Mouse (Mus musculus): ENCODE data around the gene Dyx1c1. TPM values are rescaled to one million over a fixed set of nuclear protein-coding genes. Genes with fewer than 3 reads are reported as not detected.

Gene Dyx1c1
- polyA plus RNA-seq (2014; fragmentation: Nextera tagmentation; extraction: Ambion mirVana), result 0.85 and 1.7 TPM in 2 replicates

DNA sequence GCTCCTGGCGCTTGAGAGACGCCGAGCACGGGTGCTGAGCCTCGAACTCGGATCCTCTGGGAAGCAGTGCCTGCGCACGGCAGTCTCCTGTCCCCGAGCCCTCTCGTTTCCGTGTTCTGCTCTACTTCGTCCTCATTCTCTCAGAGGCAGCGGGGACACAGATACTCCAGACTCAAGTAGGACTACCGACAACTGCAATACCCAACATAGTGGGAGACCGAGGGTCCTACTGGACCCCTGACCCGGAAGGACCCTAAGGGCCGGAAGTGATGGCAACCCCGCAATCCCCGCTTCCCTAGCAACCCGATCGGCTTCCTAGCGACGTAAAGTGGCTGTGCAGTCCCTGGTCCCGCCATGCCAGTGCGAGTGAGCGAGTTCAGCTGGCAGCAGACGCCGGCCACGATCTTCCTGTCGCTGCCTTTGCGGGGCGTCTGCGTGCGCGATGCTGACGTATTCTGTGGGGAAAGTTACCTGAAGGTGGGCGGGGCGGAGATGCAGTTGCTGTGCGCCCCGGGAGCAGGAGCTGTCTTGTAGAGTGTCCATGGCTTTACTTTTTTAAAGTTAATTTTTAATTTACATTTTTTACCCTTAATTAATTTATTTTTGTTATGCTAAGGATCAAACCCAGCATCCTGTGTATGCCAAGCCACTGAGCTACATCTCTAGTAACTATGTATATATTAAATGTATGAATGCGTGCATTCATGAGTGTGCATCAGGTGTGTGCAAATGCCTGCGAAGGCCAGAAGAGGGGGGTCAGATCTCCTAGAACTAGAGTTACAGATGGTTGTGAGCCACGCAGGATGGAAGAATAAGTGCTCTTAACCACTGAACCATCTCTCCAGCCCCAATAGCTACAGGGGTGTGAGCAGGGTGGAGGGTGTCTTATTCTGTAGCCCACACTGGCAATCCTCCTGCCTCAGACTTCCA lies at the start of gene Dyx1c1, which contains the start of gene Gm44503:
Gene Dyx1c1 (plus strand): TSS at position 265 of the 930 bp plus-strand sequence.
Gene Gm44503 (plus strand): TSS at position 332 of the 930 bp plus-strand sequence.
- Histone ChIP-seq H3K9me3 (ENCODE audit: control insufficient read depth, low read depth, low read length) (no peaks in the 10 kb centered on the region), H3K27me3 (ENCODE audit: control insufficient read depth, insufficient read depth, low read length) (no peaks in the 10 kb centered on the region), H3K4me3 (ENCODE audit: low read depth, low read length) (peak within 1 kb of the TSS; percentile 46), H3K4me2 (replicated peaks; ENCODE audit: low read depth, low read length) (peak within 1 kb of the TSS; percentile 66), H3K36me3 (ENCODE audit: control insufficient read depth, insufficient read depth, low read length) (no peaks in the 10 kb centered on the region), H3K9ac (replicated peaks; ENCODE audit: low read depth, low read length) (peak within 1 kb of the TSS; percentile 48), H3K4me1 (ENCODE audit: control insufficient read depth, insufficient read depth, low read length) (no peaks in the 10 kb centered on the region), H3K27ac (ENCODE audit: low read length) (peak within 1 kb of the TSS; percentile 48; the same call in 1 of the 2 replicates)
- WGBS, result 2% methylated on average over 43 of the region's 43 CpGs
- ATAC-seq (ENCODE audit: insufficient number of reproducible peaks, insufficient read depth, low FRiP score, low read depth), result peak; percentile 87

DNA sequence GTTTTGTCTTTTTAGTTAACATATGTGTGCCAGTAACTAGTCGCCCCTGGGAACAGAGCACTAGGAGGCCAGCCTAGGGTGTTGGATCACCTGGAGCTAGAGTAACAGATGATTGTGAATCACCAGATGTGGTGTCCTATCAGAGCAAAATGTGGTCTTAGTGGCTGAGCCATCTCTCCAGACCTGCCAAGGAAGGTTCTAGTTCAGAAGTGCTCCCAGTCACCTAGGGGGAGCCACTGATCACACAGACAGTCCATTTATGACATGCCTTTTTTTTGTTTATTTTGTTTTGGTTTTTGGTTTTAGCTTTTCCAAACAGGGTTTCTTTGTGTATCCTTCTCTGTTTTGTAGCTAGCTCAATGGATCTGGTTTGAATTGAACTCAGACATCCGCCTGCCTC lies 47.2 kb upstream of the Dyx1c1 start:
- Histone ChIP-seq H3K4me1 (ENCODE audit: control insufficient read depth, insufficient read depth, low read length) (no peaks in the 10 kb centered on the region), H3K27ac (ENCODE audit: low read length) (no peak overlapping the region), H3K9me3 (ENCODE audit: control insufficient read depth, low read depth, low read length) (no peaks in the 10 kb centered on the region), H3K27me3 (ENCODE audit: control insufficient read depth, insufficient read depth, low read length) (no peaks in the 10 kb centered on the region), H3K36me3 (ENCODE audit: control insufficient read depth, insufficient read depth, low read length) (no peaks in the 10 kb centered on the region), H3K4me2 (replicated peaks; ENCODE audit: low read depth, low read length) (no peak overlapping the region), H3K9ac (replicated peaks; ENCODE audit: low read depth, low read length) (no peak overlapping the region), H3K4me3 (ENCODE audit: low read depth, low read length) (no peak overlapping the region)
- 88% methylated on average over 2 of the region's 2 CpGs for WGBS
- ATAC-seq (ENCODE audit: insufficient number of reproducible peaks, insufficient read depth, low FRiP score, low read depth), result no peak

DNA sequence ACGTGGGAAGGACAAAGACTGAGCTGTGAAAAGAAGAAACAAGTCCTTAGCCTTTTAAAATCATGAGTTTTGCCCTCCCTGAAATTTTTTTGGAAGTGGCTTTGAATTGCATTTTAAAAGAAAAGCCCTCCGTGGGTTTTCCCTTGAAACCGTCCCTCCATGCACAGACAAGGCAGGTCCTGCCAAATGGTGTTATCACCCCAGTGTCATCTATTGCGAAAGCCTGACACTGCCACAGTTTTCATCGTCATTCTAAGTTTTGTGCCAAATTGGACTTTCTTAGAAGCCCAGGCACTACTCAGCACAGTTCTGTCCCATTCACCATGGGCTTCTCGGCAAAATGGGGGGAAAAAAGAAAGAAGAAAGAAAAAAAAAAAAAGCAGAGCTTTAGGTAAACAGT lies 45.0 kb upstream of the Dyx1c1 start:
- H3K4me3 ChIP-seq (ENCODE audit: low read depth, low read length), result no peak overlapping the region
- WGBS, result 53% methylated on average over 6 of the region's 6 CpGs
- H3K4me2 ChIP-seq (replicated peaks; ENCODE audit: low read depth, low read length), result peak overlapping the region; percentile 18; the same call in 1 of the 2 replicates
- H3K9me3 ChIP-seq (ENCODE audit: control insufficient read depth, low read depth, low read length), result no peaks in the 10 kb centered on the region
- no peak overlapping the region for H3K9ac ChIP-seq (replicated peaks; ENCODE audit: low read depth, low read length)
- no peaks in the 10 kb centered on the region for H3K4me1 ChIP-seq (ENCODE audit: control insufficient read depth, insufficient read depth, low read length)
- no peak for ATAC-seq (ENCODE audit: insufficient number of reproducible peaks, insufficient read depth, low FRiP score, low read depth)
- no peaks in the 10 kb centered on the region for H3K36me3 ChIP-seq (ENCODE audit: control insufficient read depth, insufficient read depth, low read length)
- H3K27me3 ChIP-seq (ENCODE audit: control insufficient read depth, insufficient read depth, low read length), result no peaks in the 10 kb centered on the region
- no peak overlapping the region for H3K27ac ChIP-seq (ENCODE audit: low read length)

DNA sequence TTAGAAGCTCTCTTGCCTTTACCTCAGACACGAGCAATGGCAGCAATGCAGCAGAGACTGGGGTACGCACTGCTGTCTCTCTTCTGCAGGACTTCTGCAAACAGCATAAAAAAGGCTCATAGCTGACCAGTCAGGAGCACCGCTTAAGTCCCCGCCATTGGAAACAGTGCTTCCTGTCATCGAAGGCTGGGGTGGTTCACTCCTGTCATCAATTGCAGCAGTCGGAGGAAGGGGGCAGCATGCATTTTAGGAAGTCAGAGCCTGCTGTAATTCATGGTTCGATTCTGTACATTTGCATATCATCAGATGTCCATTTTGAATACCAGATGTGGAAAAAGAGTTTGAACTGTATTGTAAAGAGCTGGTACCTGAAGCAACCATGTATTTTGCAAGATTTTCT lies 42.9 kb upstream of the Dyx1c1 start:
- H3K4me2 ChIP-seq (replicated peaks; ENCODE audit: low read depth, low read length), result no peak overlapping the region
- H3K27me3 ChIP-seq (ENCODE audit: control insufficient read depth, insufficient read depth, low read length), result no peaks in the 10 kb centered on the region
- ATAC-seq (ENCODE audit: insufficient number of reproducible peaks, insufficient read depth, low FRiP score, low read depth), result no peak
- H3K27ac ChIP-seq (ENCODE audit: low read length), result no peak overlapping the region
- no peak overlapping the region for H3K9ac ChIP-seq (replicated peaks; ENCODE audit: low read depth, low read length)
- H3K4me1 ChIP-seq (ENCODE audit: control insufficient read depth, insufficient read depth, low read length), result no peaks in the 10 kb centered on the region
- WGBS, result 61% methylated on average over 7 of the region's 7 CpGs
- H3K36me3 ChIP-seq (ENCODE audit: control insufficient read depth, insufficient read depth, low read length), result no peaks in the 10 kb centered on the region
- no peak overlapping the region for H3K4me3 ChIP-seq (ENCODE audit: low read depth, low read length)
- no peaks in the 10 kb centered on the region for H3K9me3 ChIP-seq (ENCODE audit: control insufficient read depth, low read depth, low read length)

DNA sequence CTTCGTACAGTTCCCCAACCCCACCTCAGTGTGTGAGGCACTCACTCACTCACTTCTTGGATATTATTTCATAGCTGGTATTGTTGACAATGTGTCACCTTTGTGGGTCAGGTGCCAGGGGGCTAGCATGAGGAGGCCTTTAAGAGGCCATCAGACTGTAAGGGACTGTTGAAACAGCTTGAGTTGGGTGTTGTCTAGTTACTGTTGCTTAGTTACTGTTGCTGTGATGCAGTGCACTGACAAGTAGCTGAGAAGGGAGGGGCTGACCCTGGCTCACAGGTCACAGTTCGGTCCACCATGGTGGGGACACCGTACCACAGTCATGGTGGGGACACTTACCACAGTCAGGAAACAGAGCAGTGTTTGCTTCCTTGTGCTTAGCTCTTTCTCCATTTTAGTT lies 35.5 kb upstream of the Dyx1c1 start:
- no peaks in the 10 kb centered on the region for H3K36me3 ChIP-seq (ENCODE audit: control insufficient read depth, insufficient read depth, low read length)
- no peak overlapping the region for H3K9ac ChIP-seq (replicated peaks; ENCODE audit: low read depth, low read length)
- no peak overlapping the region for H3K4me3 ChIP-seq (ENCODE audit: low read depth, low read length)
- no peaks in the 10 kb centered on the region for H3K9me3 ChIP-seq (ENCODE audit: control insufficient read depth, low read depth, low read length)
- H3K27ac ChIP-seq (ENCODE audit: low read length), result no peak overlapping the region
- peaks cover 9% of the 10 kb centered on the region; the same call in 1 of the 2 replicates for H3K4me1 ChIP-seq (ENCODE audit: control insufficient read depth, insufficient read depth, low read length)
- no peak for ATAC-seq (ENCODE audit: insufficient number of reproducible peaks, insufficient read depth, low FRiP score, low read depth)
- no peak overlapping the region for H3K4me2 ChIP-seq (replicated peaks; ENCODE audit: low read depth, low read length)
- 79% methylated on average over 3 of the region's 3 CpGs for WGBS
- H3K27me3 ChIP-seq (ENCODE audit: control insufficient read depth, insufficient read depth, low read length), result no peaks in the 10 kb centered on the region

DNA sequence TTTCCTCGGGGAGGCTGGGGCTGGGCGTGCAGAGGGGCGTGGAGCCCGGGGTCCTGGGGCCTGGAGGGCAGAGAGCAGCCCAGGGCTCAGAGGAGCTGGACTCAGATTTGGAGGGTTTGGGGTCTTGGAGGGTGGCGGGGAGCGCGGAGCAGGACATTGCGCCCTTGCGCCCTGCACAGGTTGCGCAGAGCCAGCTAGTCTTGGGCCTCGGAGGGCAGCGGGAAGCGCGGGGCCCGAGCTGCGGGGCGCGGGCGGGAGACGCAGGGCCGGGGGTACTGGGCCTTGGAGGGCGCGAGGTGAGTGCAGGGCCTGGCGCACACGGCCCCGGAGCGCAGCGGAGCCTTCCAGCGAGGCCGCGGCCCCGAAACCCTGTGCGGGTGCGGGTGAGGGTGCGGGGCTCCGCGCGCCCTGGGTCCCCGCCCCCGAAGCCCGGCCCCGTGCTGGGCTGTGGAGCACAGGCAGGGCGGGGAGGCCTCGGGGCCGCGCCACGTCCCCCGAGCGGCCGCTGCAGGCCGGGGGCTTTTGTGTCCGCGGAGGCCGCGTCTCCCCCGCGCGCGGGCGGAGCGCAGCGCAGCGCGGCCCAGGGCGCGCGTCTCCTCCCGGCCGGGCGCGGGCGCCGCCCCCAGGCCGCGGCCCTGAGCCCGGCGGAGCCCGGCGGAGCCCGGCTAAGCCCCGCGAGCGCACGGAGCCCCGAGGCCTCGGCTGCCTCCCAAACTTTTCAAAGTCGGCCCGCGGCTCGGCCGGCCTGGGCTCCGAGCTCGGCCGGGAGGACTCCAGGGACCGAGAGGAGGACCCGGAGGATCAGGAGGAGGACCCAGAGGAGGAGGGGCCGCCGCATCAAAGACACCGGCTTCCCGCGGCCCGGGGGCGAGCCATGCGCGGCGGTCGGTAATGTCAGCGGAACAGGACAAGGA lies 33.3 kb upstream of the Dyx1c1 start, which contains the start of gene Pygo1:
Gene Pygo1 (plus strand): TSS at position 625 of the 914 bp plus-strand sequence.
- Histone ChIP-seq H3K36me3 (ENCODE audit: control insufficient read depth, insufficient read depth, low read length) (no peaks in the 10 kb centered on the region), H3K4me2 (replicated peaks; ENCODE audit: low read depth, low read length) (peak within 1 kb of the TSS; percentile 90), H3K9me3 (ENCODE audit: control insufficient read depth, low read depth, low read length) (no peaks in the 10 kb centered on the region), H3K27me3 (ENCODE audit: control insufficient read depth, insufficient read depth, low read length) (no peaks in the 10 kb centered on the region), H3K4me3 (ENCODE audit: low read depth, low read length) (peak within 1 kb of the TSS; percentile 57), H3K9ac (replicated peaks; ENCODE audit: low read depth, low read length) (peak within 1 kb of the TSS; percentile 92), H3K27ac (ENCODE audit: low read length) (peak within 1 kb of the TSS; percentile 87), H3K4me1 (ENCODE audit: control insufficient read depth, insufficient read depth, low read length) (peaks cover 9% of the 10 kb centered on the region; the same call in 1 of the 2 replicates)
- peak; percentile 78 for ATAC-seq (ENCODE audit: insufficient number of reproducible peaks, insufficient read depth, low FRiP score, low read depth)
- under 1% methylated on average over 82 of the region's 108 CpGs for WGBS

DNA sequence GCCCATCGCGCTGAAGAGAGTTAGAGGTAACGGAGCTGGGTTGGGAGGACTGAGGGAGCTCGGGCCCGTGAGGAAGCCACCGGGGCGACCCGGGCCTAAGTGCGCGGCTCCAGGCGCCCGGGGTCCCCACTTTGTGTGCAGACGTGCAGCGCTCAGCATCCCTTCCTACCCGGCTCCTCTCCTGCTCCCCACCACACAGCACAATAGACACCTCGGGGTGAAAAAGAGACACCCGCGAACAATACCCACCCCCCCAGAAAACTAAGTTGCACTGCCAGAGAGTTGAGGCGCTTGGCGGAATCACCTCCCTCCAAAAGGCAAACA lies 32.7 kb upstream of the Dyx1c1 start:
- no peaks in the 10 kb centered on the region for H3K9me3 ChIP-seq (ENCODE audit: control insufficient read depth, low read depth, low read length)
- no peaks in the 10 kb centered on the region for H3K36me3 ChIP-seq (ENCODE audit: control insufficient read depth, insufficient read depth, low read length)
- 0 out of 2 replicates have a peak, but pooled peaks have one; percentile 38 for ATAC-seq (ENCODE audit: insufficient number of reproducible peaks, insufficient read depth, low FRiP score, low read depth)
- peak overlapping the region; percentile 92 for H3K9ac ChIP-seq (replicated peaks; ENCODE audit: low read depth, low read length)
- H3K27ac ChIP-seq (ENCODE audit: low read length), result peak overlapping the region; percentile 87
- peaks cover 9% of the 10 kb centered on the region; the same call in 1 of the 2 replicates for H3K4me1 ChIP-seq (ENCODE audit: control insufficient read depth, insufficient read depth, low read length)
- under 1% methylated on average over 20 of the region's 20 CpGs for WGBS
- H3K27me3 ChIP-seq (ENCODE audit: control insufficient read depth, insufficient read depth, low read length), result no peaks in the 10 kb centered on the region
- H3K4me2 ChIP-seq (replicated peaks; ENCODE audit: low read depth, low read length), result peak overlapping the region; percentile 90
- peak overlapping the region; percentile 57 for H3K4me3 ChIP-seq (ENCODE audit: low read depth, low read length)

DNA sequence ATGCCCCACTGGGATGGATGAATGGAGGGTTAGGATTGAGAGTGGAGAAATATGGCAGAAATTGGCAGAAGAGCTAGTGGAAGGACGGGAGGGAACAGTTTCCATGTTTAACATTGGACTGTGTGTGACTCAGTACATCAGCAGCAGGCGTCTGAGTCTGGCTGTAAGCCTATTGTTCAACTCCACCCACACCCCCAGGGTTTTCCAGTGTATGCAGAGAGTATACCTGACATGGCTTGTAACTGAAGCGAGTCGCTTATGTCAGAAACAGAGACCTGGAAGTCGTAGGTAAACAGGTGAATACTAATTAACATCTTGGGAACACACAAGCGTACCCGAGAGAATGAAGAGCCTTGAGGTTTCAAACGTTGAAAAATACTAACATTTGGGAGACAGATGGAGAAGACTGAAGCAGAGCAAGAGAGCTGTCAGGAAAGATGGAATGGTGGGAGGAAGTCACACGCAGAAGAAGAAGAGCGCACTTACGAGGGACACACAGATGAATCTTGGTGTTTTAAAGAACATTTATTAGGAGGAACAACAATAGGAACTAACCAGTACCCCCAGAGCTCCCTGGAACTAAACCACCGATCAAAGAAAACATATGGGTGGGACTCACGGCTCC lies 27.3 kb upstream of the Dyx1c1 start:
- peaks cover 9% of the 10 kb centered on the region; the same call in 1 of the 2 replicates for H3K4me1 ChIP-seq (ENCODE audit: control insufficient read depth, insufficient read depth, low read length)
- no peaks in the 10 kb centered on the region for H3K27me3 ChIP-seq (ENCODE audit: control insufficient read depth, insufficient read depth, low read length)
- 78% methylated on average over 13 of the region's 13 CpGs for WGBS
- H3K4me2 ChIP-seq (replicated peaks; ENCODE audit: low read depth, low read length), result no peak overlapping the region
- H3K9me3 ChIP-seq (ENCODE audit: control insufficient read depth, low read depth, low read length), result no peaks in the 10 kb centered on the region
- no peak overlapping the region for H3K9ac ChIP-seq (replicated peaks; ENCODE audit: low read depth, low read length)
- H3K27ac ChIP-seq (ENCODE audit: low read length), result no peak overlapping the region
- no peak overlapping the region for H3K4me3 ChIP-seq (ENCODE audit: low read depth, low read length)
- no peaks in the 10 kb centered on the region; the same call in 1 of the 2 replicates for H3K36me3 ChIP-seq (ENCODE audit: control insufficient read depth, insufficient read depth, low read length)
- no peak for ATAC-seq (ENCODE audit: insufficient number of reproducible peaks, insufficient read depth, low FRiP score, low read depth)

Measured in stomach, embryonic 14.5 days (tissue).